Mouse (Mus musculus): ENCODE measurements around the gene Dlg2.

Dlg2 gene

DNA sequence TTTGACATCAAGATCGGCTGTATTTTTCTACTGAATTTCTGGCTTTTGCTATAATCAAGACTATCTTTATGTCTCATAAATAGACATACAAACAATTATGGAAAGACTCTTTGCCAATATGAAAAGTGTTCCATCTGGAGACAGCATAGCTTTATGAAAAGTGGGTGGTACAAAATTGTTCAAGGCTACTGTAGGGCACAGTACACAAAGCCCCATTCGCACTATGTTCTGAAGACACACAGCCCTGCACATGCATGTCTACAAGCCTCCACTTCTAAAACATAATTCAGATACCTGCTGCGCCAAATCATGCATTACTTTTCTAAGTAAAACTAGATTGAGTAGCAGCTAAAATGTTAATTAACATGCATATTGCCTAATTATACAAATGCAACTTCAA is 1946.5 kb downstream of the Dlg2 start:
- CTCF ChIA-PET: no interaction called here
- POLR2A ChIA-PET: no interaction called here

DNA sequence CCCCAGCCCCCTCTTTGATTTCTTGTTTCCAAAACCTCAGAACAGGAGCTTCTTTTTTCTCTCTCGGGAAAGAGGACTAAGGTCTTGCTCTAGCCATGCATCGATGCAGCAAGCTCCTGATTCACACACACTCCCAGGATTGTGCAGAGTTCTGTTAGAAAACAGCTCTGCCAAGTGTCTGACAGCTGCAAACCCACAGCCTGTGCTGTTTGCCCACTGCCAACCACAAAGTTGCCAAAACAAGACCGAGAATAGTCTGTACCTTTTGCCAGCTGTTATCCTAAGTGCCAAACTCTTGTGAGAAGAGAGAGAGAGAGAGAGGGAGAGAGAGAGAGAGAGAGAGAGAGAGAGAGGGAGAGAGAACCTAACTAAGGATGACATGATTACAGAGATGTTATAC is 1948.2 kb downstream of the Dlg2 start:
- POLR2A ChIA-PET: interaction anchor here in 1 of 4 experiments (0.6 kb wide), 2 partner anchors 367 to 523 kb away, joined by 4 read pairs; no protein-coding TSS in a partner anchor
- CTCF ChIA-PET: interaction anchor here in 2 of 4 experiments (0.6 to 1.1 kb wide), 3 partner anchors 15 to 156 kb away, joined by 3 to 4 read pairs (median 3); no protein-coding TSS in a partner anchor

DNA sequence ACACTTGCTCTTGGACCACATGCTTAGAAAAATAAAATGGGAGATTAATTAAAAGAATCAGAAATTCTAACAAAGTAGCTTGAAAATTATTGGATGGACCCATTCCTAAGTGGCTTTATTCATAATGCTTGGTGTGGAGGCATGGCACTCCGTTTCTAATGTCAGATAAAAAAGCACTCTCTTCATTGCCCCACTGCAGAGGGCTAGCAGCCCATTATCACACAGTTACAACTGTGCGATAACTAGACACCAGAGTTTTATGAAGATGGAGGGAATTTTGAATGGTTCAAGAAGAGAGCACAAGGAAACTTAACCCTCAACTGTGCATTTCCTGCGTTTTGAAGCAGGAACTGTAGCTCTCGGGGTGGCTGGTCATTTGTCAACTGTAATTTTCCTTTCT is 1950.8 kb downstream of the Dlg2 start:
- ChIA-PET CTCF (no interaction called here), POLR2A (no interaction called here)

DNA sequence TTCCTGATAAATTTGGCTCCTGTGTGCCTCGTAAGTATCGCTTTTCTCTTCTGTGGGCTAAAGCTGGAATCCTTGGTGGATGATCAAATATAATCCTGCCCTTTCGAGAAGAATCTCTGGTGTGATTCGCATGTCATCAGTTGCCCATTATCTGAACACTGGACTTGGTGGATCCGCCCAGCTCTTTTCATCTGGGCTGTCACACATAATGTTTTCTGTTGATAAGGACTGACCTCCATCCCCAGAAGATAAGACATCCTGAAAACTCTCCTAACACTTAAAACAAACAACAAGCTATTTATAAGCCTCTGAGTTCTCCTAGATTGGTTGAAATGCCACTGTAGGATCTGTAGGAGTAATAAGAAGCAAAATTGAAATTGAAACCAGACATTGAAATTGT is 1952.2 kb downstream of the Dlg2 start:
- POLR2A ChIA-PET: no interaction called here
- CTCF ChIA-PET: no interaction called here

DNA sequence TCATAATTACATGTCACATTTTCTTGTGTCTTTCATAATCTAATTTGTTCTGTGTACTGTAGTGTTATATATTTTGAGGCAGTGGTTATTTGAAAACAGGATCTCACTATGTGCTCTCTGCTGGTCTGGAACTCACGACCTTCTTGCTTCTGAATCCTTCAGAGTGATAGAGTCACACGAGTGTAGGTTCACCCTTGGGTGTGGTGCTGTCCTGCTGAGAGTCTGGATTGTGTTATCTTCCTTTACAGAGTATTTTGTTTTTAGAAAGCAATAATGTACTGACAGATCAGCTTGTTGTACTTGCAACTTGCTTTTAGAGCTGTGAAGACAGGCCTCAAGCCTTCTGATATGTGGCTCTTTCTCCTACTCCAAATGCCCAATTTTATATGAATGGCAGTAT is 1953.8 kb downstream of the Dlg2 start:
- ChIA-PET CTCF (no interaction called here), POLR2A (no interaction called here)

DNA sequence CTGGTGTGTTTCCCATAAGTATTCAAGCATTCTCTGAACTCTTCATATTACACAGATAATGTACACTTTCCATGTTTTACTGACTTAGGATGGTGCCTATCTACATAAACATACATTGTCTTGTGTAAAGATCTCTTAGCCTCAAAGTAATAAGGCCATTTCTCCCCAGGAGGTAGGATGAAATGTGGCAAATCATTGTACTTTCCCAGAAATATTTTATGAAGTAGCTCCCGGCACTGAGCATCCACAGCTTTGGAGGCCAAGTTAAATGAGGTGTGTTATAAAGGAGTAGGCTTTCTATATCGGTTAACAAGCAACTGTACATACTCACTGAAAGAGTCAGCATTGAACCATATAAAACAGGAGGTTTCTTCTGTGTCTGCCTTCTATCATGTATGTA is 1960.7 kb downstream of the Dlg2 start:
- ChIA-PET CTCF (no interaction called here), POLR2A (no interaction called here)

DNA sequence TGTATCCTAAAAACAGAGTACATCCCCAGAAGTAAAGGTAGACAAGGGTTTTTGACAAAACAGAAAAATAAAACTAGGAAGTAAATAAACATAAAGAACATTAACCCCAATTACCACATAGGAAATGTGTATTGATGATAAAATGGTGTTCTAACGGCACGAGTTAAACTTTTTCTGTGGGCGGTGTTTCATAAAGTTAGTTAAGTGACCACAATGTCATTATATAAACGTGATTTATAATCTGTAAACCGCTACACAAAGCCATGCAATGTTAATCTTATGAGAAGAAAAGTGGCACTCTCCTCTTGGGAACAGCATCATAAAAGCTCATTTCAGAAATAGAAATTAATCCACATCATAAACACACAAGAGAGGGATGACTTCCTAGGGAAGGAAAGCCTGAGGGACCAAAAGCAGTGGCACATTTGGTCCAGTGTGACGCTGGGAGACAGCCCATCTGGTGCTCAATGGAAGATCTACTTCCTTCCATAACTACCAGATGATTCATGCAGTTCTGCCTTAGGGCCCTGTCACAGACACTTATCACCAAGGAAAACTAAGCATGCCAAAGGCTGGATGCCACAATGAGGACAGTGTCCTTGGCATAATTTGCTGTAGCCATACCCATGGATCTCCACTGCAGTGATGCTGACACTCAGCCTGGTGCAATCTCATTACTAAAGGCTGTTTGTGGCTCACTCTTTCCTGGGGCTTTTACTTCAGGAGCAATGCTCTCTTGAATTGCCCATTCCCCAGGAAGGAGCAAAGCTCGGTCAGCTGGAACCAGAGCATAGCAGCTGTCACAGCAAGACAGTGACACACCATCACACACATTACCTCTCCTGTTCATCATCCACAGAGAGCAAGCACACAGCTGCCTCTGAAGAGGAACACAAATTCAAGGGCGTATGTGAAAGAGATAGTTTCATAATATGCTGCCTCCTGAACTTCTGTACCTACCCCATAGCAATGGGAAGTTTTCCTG is 1963.3 kb downstream of the Dlg2 start:
- ChIA-PET POLR2A (no interaction called here), CTCF (no interaction called here)

DNA sequence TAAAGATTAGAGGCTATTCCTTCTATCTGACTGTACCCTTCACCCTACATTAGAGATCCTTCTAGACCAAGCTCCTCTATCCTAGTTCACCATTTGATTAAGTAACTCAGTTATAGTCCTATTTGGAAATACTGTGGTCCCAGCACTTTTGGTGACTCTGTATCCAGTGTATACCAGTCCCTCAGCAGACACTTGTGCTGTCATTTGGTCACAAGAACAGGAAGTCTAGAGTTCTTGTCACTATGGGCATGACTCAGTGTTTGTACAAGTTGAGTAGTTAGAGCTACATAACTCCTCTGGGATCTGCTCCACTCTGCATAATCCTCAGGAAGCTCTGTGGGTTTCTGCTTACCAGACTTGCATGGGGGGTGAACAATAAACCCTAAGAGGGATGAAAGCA is 1965.1 kb downstream of the Dlg2 start:
- POLR2A ChIA-PET: no interaction called here

DNA sequence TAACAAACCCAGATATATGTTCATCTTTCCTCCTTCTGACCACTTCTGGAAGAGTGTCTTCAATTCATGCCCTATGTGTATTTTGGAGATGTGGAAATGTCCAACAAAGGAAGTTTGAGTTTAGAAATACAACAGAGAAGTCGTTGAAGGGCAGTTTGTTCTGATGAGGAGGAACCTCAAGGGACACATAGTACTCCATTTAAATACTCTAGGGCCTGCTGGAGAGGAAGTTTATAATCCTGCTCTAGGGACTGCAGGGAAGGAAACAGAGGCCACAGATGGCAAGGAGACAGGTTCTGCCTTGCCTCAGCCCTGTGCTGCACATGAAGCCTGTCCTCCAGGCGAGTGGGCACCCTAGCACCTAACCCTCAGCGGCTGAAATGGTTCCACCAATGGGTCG is 1965.6 kb downstream of the Dlg2 start:
- ChIA-PET CTCF (no interaction called here), POLR2A (no interaction called here)

More for the DNA sequence above, 1965.1 kb downstream of the Dlg2 start:
- CTCF ChIA-PET: no interaction called here

DNA sequence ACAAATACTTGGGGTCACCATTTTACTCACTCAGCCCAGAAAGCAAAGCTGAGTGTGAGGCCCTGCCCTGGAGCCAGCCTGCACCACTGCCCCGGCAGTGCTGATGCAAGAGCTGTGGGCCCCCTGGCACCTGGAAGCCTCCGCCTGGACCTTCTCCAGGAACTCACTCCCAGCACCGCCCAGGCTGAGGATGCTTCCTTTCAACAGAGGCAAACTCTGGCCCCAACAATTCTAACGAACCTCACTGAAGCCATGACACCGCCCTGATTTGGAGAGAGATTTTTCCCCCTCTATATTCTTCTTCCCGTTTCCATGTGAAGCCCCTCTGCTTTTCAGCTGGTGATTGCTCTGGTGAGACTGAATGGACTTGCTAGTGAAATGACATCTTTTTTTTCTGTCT is 1971.5 kb downstream of the Dlg2 start:
- CTCF ChIA-PET: interaction anchor here in 1 of 4 experiments (1.0 kb wide), 1 partner anchor 103 kb away, joined by 3 read pairs; no protein-coding TSS in a partner anchor
- POLR2A ChIA-PET: interaction anchor here in 1 of 4 experiments (0.9 kb wide), 1 partner anchor 427 kb away, joined by 3 read pairs; no protein-coding TSS in a partner anchor

DNA sequence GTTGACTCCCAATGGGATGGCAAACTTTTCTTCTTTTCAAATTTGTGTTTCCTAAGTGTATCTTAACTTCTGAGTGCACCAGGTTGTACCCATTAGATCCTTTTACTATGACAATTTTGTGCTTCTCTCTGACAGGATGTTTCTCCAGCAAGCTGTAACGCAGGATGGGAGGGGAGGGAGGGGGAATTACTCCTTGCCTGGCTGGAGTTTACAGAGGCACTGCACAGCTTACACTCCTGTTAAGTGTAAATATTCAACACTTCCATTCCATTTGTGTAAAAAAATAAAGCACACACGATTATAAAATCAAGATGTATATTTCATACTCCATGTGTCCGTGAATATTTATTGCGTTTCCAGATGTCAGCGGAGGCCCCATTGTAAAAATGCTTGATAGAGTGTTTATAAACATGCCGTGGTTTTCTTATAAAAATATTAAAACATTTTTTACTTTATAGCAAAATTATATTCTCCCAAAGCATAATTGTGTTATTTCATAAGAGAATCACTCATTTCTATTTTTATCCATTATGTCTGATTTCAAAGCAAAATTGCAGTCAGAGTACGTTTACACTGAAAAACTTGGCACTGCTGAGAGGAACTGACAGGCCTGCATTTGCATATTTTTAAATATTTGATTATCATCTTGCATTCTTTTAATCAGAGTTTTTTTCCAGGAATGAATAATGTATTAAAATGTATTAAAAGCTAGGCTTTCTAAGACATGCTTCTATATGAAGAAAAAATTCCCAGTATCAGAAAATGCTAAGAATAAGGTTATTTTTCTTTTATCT is 1972.5 kb downstream of the Dlg2 start:
- ChIA-PET CTCF (no interaction called here), POLR2A (interaction anchor here in 1 of 4 experiments (0.9 kb wide), 1 partner anchor 426 kb away, joined by 3 read pairs; no protein-coding TSS in a partner anchor)

DNA sequence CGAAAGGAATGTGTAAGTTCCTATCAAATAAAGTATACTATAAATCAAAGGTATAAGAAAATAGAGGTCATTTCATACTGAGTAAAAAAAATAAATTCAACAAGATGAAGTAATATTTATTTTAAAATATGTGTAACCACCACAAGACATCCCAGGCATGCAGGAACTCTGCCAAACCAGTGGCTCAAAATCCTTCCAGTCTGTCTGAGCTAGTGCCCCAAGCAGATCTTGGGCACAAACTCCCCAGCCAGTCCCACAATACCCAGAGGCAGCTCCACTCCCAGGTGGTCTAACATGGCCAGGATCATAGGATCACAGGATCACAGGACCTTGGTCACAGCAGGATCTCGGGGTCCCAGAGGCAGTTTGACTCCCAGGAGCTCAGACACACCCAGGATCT is 1977.7 kb downstream of the Dlg2 start:
- CTCF ChIA-PET: no interaction called here
- POLR2A ChIA-PET: no interaction called here

DNA sequence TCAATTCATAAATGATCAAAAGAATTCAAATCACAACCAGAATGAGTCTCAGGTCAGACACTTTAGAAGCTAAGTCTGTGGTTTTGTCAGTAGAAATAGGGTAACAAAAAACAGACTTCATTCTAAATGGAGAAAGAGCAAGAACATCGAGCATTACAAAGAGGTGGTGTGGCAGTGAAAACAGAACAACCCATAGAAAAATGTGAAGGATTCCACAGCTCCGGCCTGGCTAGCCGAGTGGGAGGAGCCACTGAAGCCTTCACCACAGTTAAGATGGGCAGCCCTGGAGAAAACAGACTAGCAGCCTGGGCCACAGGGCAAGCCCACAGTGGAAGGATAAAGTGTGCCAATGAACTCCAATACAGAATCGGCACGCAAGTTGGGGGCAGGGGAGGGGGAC is 1979.5 kb downstream of the Dlg2 start:
- CTCF ChIA-PET: no interaction called here

DNA sequence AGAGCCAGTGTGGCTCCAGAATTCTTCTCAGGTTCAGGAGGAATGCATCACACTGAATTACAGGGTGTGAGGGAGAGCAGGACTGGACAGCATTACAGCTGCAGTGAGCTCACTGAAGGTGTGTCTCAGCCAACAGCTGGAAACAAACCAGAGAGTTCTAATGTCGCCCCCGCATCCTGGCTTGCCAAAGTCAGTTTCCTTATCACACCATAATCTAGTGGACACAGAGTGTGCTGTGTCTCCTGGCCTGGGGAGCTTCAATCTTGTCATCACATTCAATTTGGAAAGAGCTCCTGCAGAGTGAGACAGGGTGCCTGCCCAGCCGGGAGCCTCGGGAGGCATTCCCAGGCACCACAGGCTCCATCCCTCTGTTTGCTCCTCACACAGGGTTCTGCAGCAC is 1981.3 kb downstream of the Dlg2 start:
- ChIA-PET POLR2A (no interaction called here), CTCF (no interaction called here)

More for the DNA sequence above, 1979.5 kb downstream of the Dlg2 start:
- POLR2A ChIA-PET: no interaction called here

DNA sequence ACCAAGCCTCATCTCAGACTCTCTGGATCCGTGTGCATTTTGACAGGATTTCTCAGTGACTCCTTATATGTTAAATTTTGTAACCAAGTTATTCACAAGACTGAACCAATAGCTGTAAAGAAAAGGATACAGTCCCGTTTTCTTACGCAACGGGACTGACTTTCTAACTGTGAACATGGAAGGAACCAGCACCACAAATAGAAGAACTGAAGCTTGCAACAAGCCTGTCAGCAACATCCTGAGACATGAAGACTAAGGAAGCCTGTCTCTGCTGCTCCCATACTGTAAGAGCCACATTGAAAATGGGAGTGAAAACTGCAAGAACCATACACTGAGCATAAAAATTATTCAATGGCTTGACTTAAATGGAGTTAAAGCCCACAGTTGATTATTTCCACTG is 1981.8 kb downstream of the Dlg2 start:
- ChIA-PET POLR2A (no interaction called here), CTCF (no interaction called here)

DNA sequence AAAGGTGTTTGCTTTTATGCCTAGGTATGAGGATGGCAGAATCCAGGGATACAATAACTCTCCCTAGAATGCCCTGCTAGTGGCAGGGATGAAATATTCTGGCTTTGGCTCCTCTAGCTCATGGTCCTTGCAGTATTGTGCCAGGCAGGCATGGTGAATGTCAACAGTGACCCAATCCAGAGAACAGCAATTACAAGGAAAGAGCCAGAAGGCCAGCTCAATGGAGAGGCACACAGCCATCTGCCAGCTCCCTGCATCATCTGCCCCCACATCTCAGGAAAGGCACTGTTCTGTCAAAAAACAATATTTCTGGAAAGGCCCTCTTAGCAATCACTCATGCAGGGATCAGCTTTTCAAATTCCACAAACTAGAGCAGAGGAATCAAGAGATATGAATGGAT is 1984.1 kb downstream of the Dlg2 start:
- POLR2A ChIA-PET: no interaction called here
- CTCF ChIA-PET: no interaction called here

DNA sequence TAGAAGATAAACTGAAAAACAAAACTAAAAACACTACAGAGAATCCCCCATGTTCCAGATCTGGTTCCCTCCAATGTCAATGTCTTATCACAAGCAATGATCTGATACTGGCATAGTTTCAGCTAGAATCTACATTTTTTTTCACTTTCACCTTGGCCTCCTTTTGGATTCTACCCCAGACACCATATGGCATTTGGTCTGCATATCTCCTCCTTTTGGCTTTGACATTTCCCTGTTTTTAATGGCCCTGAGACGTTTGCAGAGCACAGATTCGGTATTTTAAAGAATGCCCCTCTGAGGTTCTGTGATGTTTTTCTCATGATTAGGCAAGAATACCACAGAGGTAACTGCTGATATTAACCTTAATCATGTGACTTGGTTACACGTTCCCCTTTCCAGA is 1984.8 kb downstream of the Dlg2 start:
- ChIA-PET CTCF (no interaction called here), POLR2A (no interaction called here)

DNA sequence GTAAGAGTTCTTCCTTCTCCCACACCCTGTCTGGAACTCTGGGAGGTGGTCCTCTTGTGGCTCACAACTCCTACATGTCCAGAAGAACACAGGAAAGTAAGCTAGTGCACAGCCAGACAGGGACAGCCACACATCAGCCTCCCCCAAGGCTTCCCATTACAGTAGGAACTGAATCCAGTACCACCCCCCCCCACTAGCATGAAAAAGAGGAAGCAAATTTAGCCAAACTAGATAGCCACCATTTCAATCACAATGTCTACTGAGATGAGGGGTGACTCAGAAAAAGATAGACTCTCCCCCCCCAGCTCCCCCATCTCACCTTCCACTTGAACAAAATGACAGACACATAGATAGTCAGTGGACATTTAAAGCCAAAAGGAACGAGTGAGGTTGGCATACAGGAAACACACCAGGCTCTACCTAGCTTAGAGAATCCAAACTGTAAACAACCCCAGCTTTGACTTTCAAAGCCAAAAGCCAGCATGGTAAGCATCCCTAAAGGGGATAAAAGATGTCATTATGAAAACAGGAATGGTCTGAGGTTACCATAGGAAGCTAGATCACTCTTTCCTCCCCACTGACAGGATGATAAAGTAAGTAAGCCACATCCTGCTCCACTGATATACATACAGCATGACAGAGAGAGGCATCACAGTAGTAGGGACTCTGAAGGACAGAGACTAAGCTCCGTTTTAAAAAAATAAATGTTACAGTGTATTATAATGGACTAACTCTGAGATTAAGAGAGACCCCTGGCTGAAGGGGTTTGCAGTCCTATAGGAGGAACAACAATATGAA is 1986.8 kb downstream of the Dlg2 start:
- ChIA-PET POLR2A (no interaction called here), CTCF (interaction anchor here in 1 of 4 experiments (0.5 kb wide), 1 partner anchor 436 kb away, joined by 3 read pairs; no protein-coding TSS in a partner anchor)

DNA sequence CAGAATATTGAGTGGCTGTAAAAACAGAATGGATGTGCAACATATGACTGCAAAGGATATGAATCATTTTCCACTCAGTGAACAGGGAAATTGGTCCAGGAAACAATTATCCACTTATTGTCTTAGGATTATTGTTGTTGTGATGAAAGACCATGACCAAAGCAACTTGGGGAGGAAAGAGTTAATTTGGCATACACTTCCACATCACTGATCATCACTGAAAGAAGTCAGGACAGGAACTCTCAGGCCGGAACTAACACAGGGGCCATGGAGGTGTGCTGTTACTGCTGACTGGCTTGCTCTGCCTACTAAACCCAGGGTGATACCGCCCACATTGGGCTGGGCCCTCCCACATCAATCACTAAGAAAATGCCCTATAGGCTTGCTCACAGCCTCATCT is 1987.8 kb downstream of the Dlg2 start:
- ChIA-PET POLR2A (no interaction called here), CTCF (no interaction called here)

DNA sequence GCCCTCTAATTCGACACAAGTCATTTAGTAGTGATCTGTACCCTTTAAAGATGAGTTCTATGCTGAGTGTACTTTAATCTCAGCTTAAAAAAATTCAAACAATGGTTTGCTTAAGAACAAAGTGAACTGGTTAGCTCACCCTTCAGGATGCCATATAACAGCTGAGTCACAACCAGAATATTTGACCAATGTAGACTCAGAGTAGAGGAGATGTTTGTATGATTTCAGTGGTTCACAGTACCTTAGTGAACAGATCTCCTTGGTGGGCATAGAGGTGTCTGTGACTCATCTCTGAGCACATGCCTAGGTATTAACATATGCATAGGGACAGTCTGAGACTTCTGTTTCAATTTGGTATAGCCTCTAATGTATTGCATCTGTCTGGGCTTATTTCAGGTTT is 2002.7 kb downstream of the Dlg2 start:
- ChIA-PET POLR2A (no interaction called here), CTCF (no interaction called here)

Measured in embryonic stem cell, embryonic (primary cell).